Mouse (Mus musculus) induced T-regulatory cell, adult 2 months (primary cell): Measurements from ENCODE around the gene Spag7.

Source experiments
- DNase-seq: peaks from one replicate; pipeline ENCODE4 v3.0.0-alpha.2; 2012; ENCODE audit warnings: low read depth

Spag7 gene

GRCm38 (mm10) chr11:70668771-70669505 lies at the start of gene Spag7:
Gene Spag7 (minus strand): TSS chr11:70669416.
- DNase-seq = peak; percentile 99

- no peak for DNase-seq
Observed at GRCm38 (mm10) chr11:70718481-70718880, 49.3 kb upstream of the Spag7 start.

- no peak for DNase-seq
Observed at GRCm38 (mm10) chr11:70715832-70716231, 46.6 kb upstream of the Spag7 start.

- DNase-seq = no peak
Observed at GRCm38 (mm10) chr11:70713222-70713621, 44.0 kb upstream of the Spag7 start.

GRCm38 (mm10) chr11:70711026-70711425 lies 41.8 kb upstream of the Spag7 start:
- DNase-seq = no peak

- DNase-seq = no peak
Observed at GRCm38 (mm10) chr11:70706127-70706526, 36.9 kb upstream of the Spag7 start.

GRCm38 (mm10) chr11:70702781-70703180 lies 33.6 kb upstream of the Spag7 start:
- no peak for DNase-seq

- DNase-seq = no peak
Observed at GRCm38 (mm10) chr11:70701984-70702733, 32.9 kb upstream of the Spag7 start.

GRCm38 (mm10) chr11:70701221-70701955 lies 32.2 kb upstream of the Spag7 start:
- no peak for DNase-seq

GRCm38 (mm10) chr11:70700613-70701012 lies 31.4 kb upstream of the Spag7 start:
- peak; percentile 72 for DNase-seq

- peak; percentile 95 for DNase-seq
Observed at GRCm38 (mm10) chr11:70699722-70700556, 30.7 kb upstream of the Spag7 start, which contains the start of the genes Inca1 and Kif1c. Gene Inca1 (minus strand): TSS chr11:70700155. Gene Kif1c (plus strand): TSS chr11:70700548.

GRCm38 (mm10) chr11:70699051-70699450 lies 29.8 kb upstream of the Spag7 start:
- DNase-seq = no peak

GRCm38 (mm10) chr11:70697376-70697775 lies 28.2 kb upstream of the Spag7 start:
- peak; percentile 59 for DNase-seq

- no peak for DNase-seq
Observed at GRCm38 (mm10) chr11:70693504-70693903, 24.3 kb upstream of the Spag7 start.

GRCm38 (mm10) chr11:70689578-70689977 lies 20.4 kb upstream of the Spag7 start:
- no peak for DNase-seq

GRCm38 (mm10) chr11:70688372-70688771 lies 19.2 kb upstream of the Spag7 start:
- no peak for DNase-seq

- peak; percentile 87 for DNase-seq
Observed at GRCm38 (mm10) chr11:70687601-70688199, 18.5 kb upstream of the Spag7 start, which contains the start of gene Camta2. Gene Camta2 (minus strand): TSS chr11:70688105.

GRCm38 (mm10) chr11:70686901-70687566 lies 17.8 kb upstream of the Spag7 start:
- no peak for DNase-seq

GRCm38 (mm10) chr11:70683640-70684039 lies 14.4 kb upstream of the Spag7 start:
- DNase-seq = no peak

GRCm38 (mm10) chr11:70681897-70682581 lies 12.8 kb upstream of the Spag7 start:
- DNase-seq = peak; percentile 81
